Mouse (Mus musculus) gastrocnemius, adult 18-20 months (tissue): ENCODE data around the gene Mslnl. TPM values are rescaled to one million over a fixed set of nuclear protein-coding genes. Genes with fewer than 3 reads are reported as not detected.

Source experiments
- DNase-seq: peaks from one replicate; pipeline ENCODE4 v3.0.0; 2021; ENCODE audit warnings: low spot score
- microRNA-seq: library from miRNA; unstranded; fragments of <30 nt; microRNA quantifications from one replicate; pipeline ENCODE4 v1.2.0, GENCODE M21; 2021
- total RNA-seq, 2 experiments: library from RNA; stranded (reverse); gene quantifications; 2 replicates each; pipeline ENCODE4 v1.2.3; 2021

Mslnl gene
- total RNA-seq, 2 experiments from 2014 or later = not detected

- peak; percentile 95 for DNase-seq
Observed at GRCm38 (mm10) chr17:25785281-25785745, 49.5 kb downstream of the Mslnl start, which contains the start of gene Haghl. Haghl (minus strand) TSS chr17:25785673.

- no peak for DNase-seq
Observed at GRCm38 (mm10) chr17:25786280-25786679, 50.4 kb downstream of the Mslnl start, which contains the start of gene Ccdc78. Ccdc78 (plus strand) TSS chr17:25786580.

- no peak for DNase-seq
Observed at GRCm38 (mm10) chr17:25786781-25787504, 51.1 kb downstream of the Mslnl start.

- no peak for DNase-seq
Observed at GRCm38 (mm10) chr17:25791320-25791842, 55.5 kb downstream of the Mslnl start.

GRCm38 (mm10) chr17:25791843-25792527 lies 56.1 kb downstream of the Mslnl start:
- DNase-seq = peak; percentile 87

- DNase-seq = peak; percentile 53
Observed at GRCm38 (mm10) chr17:25792615-25793014, 56.8 kb downstream of the Mslnl start, which contains the start of gene Fam173a. Fam173a (minus strand) TSS chr17:25792901.

GRCm38 (mm10) chr17:25794197-25794596 lies 58.4 kb downstream of the Mslnl start:
- no peak for DNase-seq

- DNase-seq = no peak
Observed at GRCm38 (mm10) chr17:25794998-25795397, 59.2 kb downstream of the Mslnl start.

- DNase-seq = no peak
Observed at GRCm38 (mm10) chr17:25795609-25796092, 59.8 kb downstream of the Mslnl start, which contains the start of gene AC134908.4. AC134908.4 (minus strand) TSS chr17:25795659.

GRCm38 (mm10) chr17:25796211-25796771 lies 60.4 kb downstream of the Mslnl start:
- DNase-seq = peak; percentile 60

GRCm38 (mm10) chr17:25796951-25797369 lies 61.1 kb downstream of the Mslnl start, which contains the start of gene Metrn:
Metrn (minus strand) TSS chr17:25797136.
- DNase-seq = peak; percentile 87

Small RNA genes lying within 50 kb of the gene (microRNA-seq; reads per million reads assigned to microRNA genes)
- not detected for gene Gm25083
- not detected for gene Mir6966

Other genes starting within 250 kb of the Mslnl start
- gene Sstr5, start 238.8 kb upstream of the Mslnl start, total RNA-seq = not detected
- under 1 TPM; 0.37 to 0.59 TPM for gene Sox8, start 165.4 kb upstream of the Mslnl start, total RNA-seq
- gene Lmf1, start 157.0 kb upstream of the Mslnl start, total RNA-seq = 10 to 100 TPM; 11.3 to 12.6 TPM
- gene Gng13, start 18.9 kb upstream of the Mslnl start, total RNA-seq = not detected
- 1 to 10 TPM in 1 of 2 experiments, under 1 TPM in 1; 0.47 to 1.1 TPM for gene Chtf18, start 8.6 kb upstream of the Mslnl start, total RNA-seq
- 1 to 10 TPM; 3.5 to 4.2 TPM for gene Rpusd1, start 8.4 kb upstream of the Mslnl start, total RNA-seq
- under 1 TPM; 0.26 to 0.46 TPM for gene Msln, start 18.3 kb downstream of the Mslnl start, total RNA-seq
- 10 to 100 TPM; 27.3 to 29.2 TPM for gene Narfl, start 37.7 kb downstream of the Mslnl start, total RNA-seq
- 10 to 100 TPM; 10.6 to 10.7 TPM for gene Haghl, start 49.6 kb downstream of the Mslnl start, total RNA-seq
- not detected for gene Ccdc78, start 50.5 kb downstream of the Mslnl start, total RNA-seq
- 10 to 100 TPM; 42.2 to 46.8 TPM for gene Fam173a, start 56.9 kb downstream of the Mslnl start, total RNA-seq
- gene AC134908.4, start 59.6 kb downstream of the Mslnl start, total RNA-seq = not detected
- gene Metrn, start 61.1 kb downstream of the Mslnl start, total RNA-seq = 10 to 100 TPM; 40.1 to 48.4 TPM
- gene Fbxl16, start 73.0 kb downstream of the Mslnl start, total RNA-seq = under 1 TPM; 0.62 to 0.91 TPM
- gene Wdr24, start 87.6 kb downstream of the Mslnl start, total RNA-seq = 1 to 10 TPM; 9.6 to 9.8 TPM
- gene Jmjd8, start 92.8 kb downstream of the Mslnl start, total RNA-seq = 10 to 100 TPM; 12.6 to 14.2 TPM
- 10 to 100 TPM; 88.4 to 92.9 TPM for gene Stub1, start 97.4 kb downstream of the Mslnl start, total RNA-seq
- gene Rhbdl1, start 101.3 kb downstream of the Mslnl start, total RNA-seq = 10 to 100 TPM; 10.7 to 14.7 TPM
- 10 to 100 TPM; 10.0 to 11.8 TPM for gene Gm20683, start 105.7 kb downstream of the Mslnl start, total RNA-seq
- gene Rhot2, start 108.8 kb downstream of the Mslnl start, total RNA-seq = 10 to 100 TPM; 72.4 to 72.9 TPM
- gene Wdr90, start 125.5 kb downstream of the Mslnl start, total RNA-seq = under 1 TPM; 0.55 to 0.64 TPM
- 100 to 1,000 TPM in 1 of 2 experiments, 10 to 100 TPM in 1; 84.2 to 102 TPM for gene Mcrip2, start 132.7 kb downstream of the Mslnl start, total RNA-seq
- 10 to 100 TPM; 25.4 to 33.4 TPM for gene Mettl26, start 139.0 kb downstream of the Mslnl start, total RNA-seq
- gene Wfikkn1, start 144.8 kb downstream of the Mslnl start, total RNA-seq = under 1 TPM; 0.43 to 0.62 TPM
- 10 to 100 TPM in 1 of 2 experiments, 1 to 10 TPM in 1; 7.6 to 11.1 TPM for gene Rab40c, start 183.7 kb downstream of the Mslnl start, total RNA-seq
- 10 to 100 TPM; 19.9 to 22.2 TPM for gene Pigq, start 208.9 kb downstream of the Mslnl start, total RNA-seq
- not detected for gene Nhlrc4, start 208.9 kb downstream of the Mslnl start, total RNA-seq
- gene A930017K11Rik, start 216.5 kb downstream of the Mslnl start, total RNA-seq = not detected
- gene Capn15, start 249.8 kb downstream of the Mslnl start, total RNA-seq = 1 to 10 TPM; 4.4 to 6.5 TPM